Mouse (Mus musculus) midbrain, embryonic 14.5 days (tissue): Measurements from ENCODE around the gene Hoxc13. TPM values are rescaled to one million over a fixed set of nuclear protein-coding genes. Genes with fewer than 3 reads are reported as not detected.

Source experiments
- ATAC-seq: fragments of 200-750 bp; cut with Nextera tagmentation; 2 replicates; pipeline ENCODE4 v1.8.0; 2017; ENCODE audit warnings: moderate number of reproducible peaks, moderate library complexity; ENCODE audit not compliant: low FRiP score, low TSS enrichment
- DNase-seq: peaks from one replicate; pipeline ENCODE4 v3.0.0-alpha.2; 2015
- H3K27ac ChIP-seq: fragments of 300-500 bp; sonication (generic); replicated peaks from 2 replicates; pipeline ENCODE4 v1.5.1; 2014; ENCODE audit warnings: mild to moderate bottlenecking, low read depth, low read length, moderate library complexity
- H3K27me3 ChIP-seq: fragments of 300-500 bp; sonication (generic); 2 replicates; pipeline ENCODE4 v1.6.1; 2014; ENCODE audit warnings: low read length, control low read depth, mixed read lengths; ENCODE audit not compliant: control insufficient read depth, insufficient read depth
- H3K36me3 ChIP-seq: fragments of 300-500 bp; sonication (generic); 2 replicates; pipeline ENCODE4 v1.6.1; 2014; ENCODE audit warnings: low read length, control low read depth; ENCODE audit not compliant: control insufficient read depth, insufficient read depth
- H3K4me1 ChIP-seq: fragments of 300-500 bp; sonication (generic); 2 replicates; pipeline ENCODE4 v1.6.1; 2014; ENCODE audit warnings: mild to moderate bottlenecking, antibody characterized with exemption, low read length, control low read depth; ENCODE audit not compliant: control insufficient read depth, insufficient read depth
- H3K4me2 ChIP-seq: fragments of 300-500 bp; sonication (generic); 2 replicates; pipeline ENCODE4 v1.6.1; 2014; ENCODE audit warnings: mild to moderate bottlenecking, low read length, moderate library complexity
- H3K4me3 ChIP-seq: fragments of 300-500 bp; sonication (generic); replicated peaks from 2 replicates; pipeline ENCODE4 v1.5.1; 2014; ENCODE audit warnings: low read depth, low read length
- H3K9ac ChIP-seq: fragments of 300-500 bp; sonication (generic); replicated peaks from 2 replicates; pipeline ENCODE4 v1.6.1; 2014; ENCODE audit warnings: mild to moderate bottlenecking, low read length, moderate library complexity
- H3K9me3 ChIP-seq: fragments of 300-500 bp; sonication (generic); 2 replicates; pipeline ENCODE4 v1.6.1; 2016; ENCODE audit warnings: low read length, control low read depth, mixed read lengths; ENCODE audit not compliant: control insufficient read depth
- WGBS: fragments of 180-500 bp; shearing (Covaris S2); extraction: QIAGEN DNeasy Blood & Tissue Kit; methylation state at CpG from one replicate; pipeline ENCODE4 v1.1.7; 2014; 5-methylcytosine and 5-hydroxymethylcytosine counted together
- polyA plus RNA-seq: library from polyadenylated mRNA; unstranded; fragments of >200 nt; fragmentation: Nextera tagmentation; extraction: Ambion mirVana; gene quantifications from 2 replicates; pipeline ENCODE4 v1.2.1, GENCODE M21; 2014

Gene Hoxc13
- polyA plus RNA-seq, 1 experiment from 2014 or later: not detected

DNA sequence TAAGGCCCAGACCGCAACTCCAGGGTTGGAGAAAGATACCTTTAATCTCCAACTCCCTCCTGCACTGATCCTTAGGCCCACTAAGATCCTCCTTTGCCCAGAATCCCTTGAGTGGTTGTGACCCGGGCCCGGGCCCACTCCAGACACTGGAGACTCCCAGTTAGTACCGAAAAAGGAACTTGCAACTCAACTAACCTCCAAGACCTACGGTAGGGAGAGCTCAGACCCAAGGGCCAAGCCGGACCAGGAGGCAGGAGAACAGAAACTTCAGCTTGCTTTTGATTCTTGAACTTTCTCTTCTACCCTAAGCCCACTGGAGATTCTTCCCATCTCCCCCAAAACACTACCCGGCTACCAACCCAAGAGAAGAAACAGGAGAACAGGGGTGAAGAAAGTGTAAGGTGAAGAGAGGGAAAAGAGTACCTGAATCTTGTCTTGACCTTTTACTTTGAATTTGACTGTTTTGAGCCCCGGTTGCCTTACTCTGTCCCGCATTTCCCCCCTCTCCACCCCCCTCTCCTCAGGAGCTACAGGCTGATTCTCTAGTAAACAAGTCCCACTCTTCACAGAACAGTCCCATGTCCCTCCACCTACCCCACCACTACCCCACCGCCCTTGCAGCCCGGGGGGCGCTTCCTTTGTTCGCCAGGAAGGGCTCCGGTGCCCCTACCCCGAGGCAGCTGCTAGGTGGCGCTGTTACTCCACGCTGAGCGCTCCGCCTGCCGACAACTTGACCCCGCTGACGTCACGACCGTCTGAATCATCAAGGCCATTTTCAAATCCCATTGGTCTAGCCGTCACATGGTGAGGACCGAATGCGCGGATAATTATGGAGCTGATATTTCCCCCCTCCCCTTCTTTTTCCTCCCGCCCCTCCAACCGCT, 45.2 kb downstream of the Hoxc13 start:
- Histone ChIP-seq H3K27ac (no peak overlapping the region), H3K9me3 (no peaks in the 10 kb centered on the region), H3K4me3 (no peak overlapping the region), H3K4me2 (no peak overlapping the region), H3K9ac (no peak overlapping the region), H3K4me1 (no peaks in the 10 kb centered on the region), H3K36me3 (no peaks in the 10 kb centered on the region), H3K27me3 (peaks cover 97% of the 10 kb centered on the region)
- 3% methylated on average over 29 of the region's 30 CpGs for WGBS
- ATAC-seq (peak; percentile 48; the same call in 1 of the 2 replicates), DNase-seq (peak; percentile 81)

DNA sequence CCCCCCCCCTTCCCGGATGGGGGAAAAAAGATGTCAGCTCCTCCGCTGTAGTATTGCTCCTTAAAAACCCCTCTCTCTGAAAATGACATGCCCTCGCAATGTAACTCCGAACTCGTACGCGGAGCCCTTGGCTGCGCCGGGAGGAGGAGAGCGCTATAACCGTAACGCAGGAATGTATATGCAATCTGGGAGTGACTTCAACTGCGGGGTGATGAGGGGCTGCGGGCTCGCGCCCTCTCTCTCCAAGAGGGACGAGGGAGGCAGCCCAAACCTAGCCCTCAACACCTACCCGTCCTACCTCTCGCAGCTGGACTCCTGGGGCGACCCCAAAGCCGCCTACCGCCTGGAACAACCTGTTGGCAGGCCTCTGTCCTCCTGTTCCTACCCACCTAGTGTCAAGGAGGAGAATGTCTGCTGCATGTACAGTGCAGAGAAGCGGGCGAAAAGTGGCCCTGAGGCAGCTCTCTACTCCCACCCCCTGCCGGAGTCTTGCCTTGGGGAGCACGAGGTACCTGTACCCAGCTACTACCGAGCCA, 45.9 kb downstream of the Hoxc13 start, which contains the start of gene Hoxc10:
Hoxc10 (plus strand) TSS at position 21 of the 536 bp plus-strand sequence.
- no peak within 1 kb of the TSS for H3K4me3 ChIP-seq
- no peaks in the 10 kb centered on the region for H3K4me1 ChIP-seq
- no peak for DNase-seq
- H3K27ac ChIP-seq: no peak within 1 kb of the TSS
- H3K9ac ChIP-seq: no peak within 1 kb of the TSS
- no peaks in the 10 kb centered on the region for H3K9me3 ChIP-seq
- ATAC-seq: no peak
- 5% methylated on average over 27 of the region's 27 CpGs for WGBS
- peaks cover 97% of the 10 kb centered on the region for H3K27me3 ChIP-seq
- no peaks in the 10 kb centered on the region for H3K36me3 ChIP-seq
- no peak within 1 kb of the TSS for H3K4me2 ChIP-seq

DNA sequence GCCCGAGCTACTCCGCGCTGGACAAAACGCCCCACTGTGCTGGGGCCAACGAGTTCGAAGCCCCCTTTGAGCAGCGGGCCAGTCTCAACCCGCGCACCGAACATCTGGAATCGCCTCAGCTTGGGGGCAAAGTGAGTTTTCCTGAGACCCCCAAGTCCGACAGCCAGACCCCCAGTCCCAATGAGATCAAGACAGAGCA, 46.3 kb downstream of the Hoxc13 start, which contains the start of gene Hoxc5:
Hoxc5 (plus strand) TSS at position 132 of the 199 bp plus-strand sequence.
- Histone ChIP-seq H3K36me3 (no peaks in the 10 kb centered on the region), H3K4me2 (no peak within 1 kb of the TSS), H3K4me1 (no peaks in the 10 kb centered on the region), H3K9me3 (no peaks in the 10 kb centered on the region), H3K27ac (no peak within 1 kb of the TSS), H3K9ac (no peak within 1 kb of the TSS), H3K4me3 (no peak within 1 kb of the TSS), H3K27me3 (peaks cover 99% of the 10 kb centered on the region)
- WGBS: 5% methylated on average over 12 of the region's 12 CpGs
- ATAC-seq: no peak
- no peak for DNase-seq

DNA sequence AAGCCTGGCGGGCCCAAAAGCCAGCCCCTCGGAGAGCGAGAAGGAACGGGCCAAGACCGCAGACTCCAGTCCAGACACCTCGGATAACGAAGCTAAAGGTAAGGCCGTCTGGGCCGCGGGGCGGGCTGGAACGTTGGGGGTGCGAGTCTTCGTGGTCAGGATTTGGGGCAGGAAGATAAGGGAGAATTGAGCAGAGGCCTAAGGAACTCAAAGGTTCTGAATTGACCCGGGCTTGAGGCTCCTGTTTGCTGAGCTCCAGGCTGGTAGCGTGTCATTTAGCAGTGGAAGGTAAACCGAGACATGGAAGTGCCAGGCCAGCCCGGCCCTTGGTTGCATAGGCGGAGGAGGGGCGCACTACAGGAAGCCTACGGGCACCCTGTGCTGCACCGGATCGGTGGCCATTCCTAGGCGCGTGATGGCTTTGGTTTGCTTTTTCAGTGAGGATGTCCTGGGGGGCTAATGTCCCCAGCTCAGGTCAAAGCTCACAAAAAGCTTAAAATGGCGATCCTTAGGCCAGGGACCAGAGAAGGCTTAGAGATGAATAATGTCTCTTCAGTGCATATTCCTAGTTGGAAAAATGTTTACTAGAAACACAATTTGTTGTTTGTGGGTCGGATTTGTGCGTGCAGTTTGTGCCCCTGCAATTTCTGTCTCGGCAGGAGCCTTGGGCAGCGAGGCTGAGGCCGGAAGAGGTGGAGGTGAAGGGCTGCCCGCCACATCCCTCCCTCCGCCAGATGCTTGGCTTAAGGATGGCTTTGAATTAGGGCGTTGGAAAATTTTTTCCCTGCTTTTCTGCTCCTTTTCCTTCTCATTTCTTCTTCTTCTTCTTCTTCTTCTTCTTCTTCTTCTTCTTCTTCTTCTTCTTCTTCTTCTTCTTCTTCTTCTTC, 46.9 kb downstream of the Hoxc13 start:
- 2% methylated on average over 34 of the region's 34 CpGs for WGBS
- Histone ChIP-seq H3K4me1 (no peaks in the 10 kb centered on the region), H3K36me3 (no peaks in the 10 kb centered on the region), H3K27me3 (peaks cover 99% of the 10 kb centered on the region), H3K4me3 (no peak overlapping the region), H3K27ac (no peak overlapping the region), H3K9me3 (no peaks in the 10 kb centered on the region), H3K4me2 (no peak overlapping the region), H3K9ac (no peak overlapping the region)
- ATAC-seq: no peak
- no peak for DNase-seq

DNA sequence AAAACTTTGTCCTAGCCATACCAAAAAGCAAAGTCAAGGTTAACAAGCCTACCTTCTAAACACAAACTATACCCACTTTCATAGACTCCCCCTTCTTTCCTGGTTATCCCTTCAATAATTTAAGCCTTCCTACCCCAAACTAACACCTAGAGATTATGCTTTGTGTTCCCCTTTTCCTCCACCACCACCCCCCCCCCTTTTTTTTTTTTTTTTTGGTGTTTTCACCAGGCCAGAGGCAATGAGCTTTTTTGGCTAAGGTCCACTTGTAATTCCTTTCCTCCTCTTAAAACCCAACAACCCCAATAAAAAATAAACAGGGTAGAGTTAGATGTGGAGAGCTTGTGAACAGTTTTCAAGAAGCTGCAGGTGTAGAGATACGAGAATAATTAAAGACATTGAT, 48.4 kb downstream of the Hoxc13 start:
- no peak for DNase-seq
- Histone ChIP-seq H3K9ac (no peak overlapping the region), H3K4me1 (no peaks in the 10 kb centered on the region), H3K4me2 (no peak overlapping the region), H3K36me3 (no peaks in the 10 kb centered on the region), H3K4me3 (no peak overlapping the region), H3K9me3 (no peaks in the 10 kb centered on the region), H3K27me3 (peaks cover 99% of the 10 kb centered on the region), H3K27ac (no peak overlapping the region)
- 38% methylated on average over 1 of the region's 1 CpGs for WGBS
- ATAC-seq: no peak

DNA sequence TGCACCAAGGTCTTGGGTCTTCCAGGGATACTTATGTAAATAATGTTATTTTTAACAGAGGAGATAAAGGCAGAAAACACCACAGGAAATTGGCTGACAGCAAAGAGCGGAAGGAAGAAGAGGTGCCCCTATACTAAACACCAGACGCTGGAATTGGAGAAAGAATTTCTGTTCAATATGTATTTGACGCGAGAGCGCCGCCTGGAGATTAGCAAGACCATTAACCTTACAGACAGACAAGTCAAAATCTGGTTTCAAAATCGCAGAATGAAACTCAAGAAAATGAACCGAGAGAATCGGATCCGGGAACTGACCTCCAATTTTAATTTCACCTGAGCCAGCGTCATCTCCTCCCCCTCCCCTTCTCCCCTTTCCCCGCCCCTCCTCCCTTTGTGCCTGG, 49.8 kb downstream of the Hoxc13 start:
- DNase-seq (peak; percentile 71), ATAC-seq (no peak)
- Histone ChIP-seq H3K4me2 (no peak overlapping the region), H3K4me1 (no peaks in the 10 kb centered on the region), H3K27me3 (peaks cover 99% of the 10 kb centered on the region), H3K9ac (no peak overlapping the region), H3K36me3 (no peaks in the 10 kb centered on the region), H3K27ac (no peak overlapping the region), H3K4me3 (no peak overlapping the region), H3K9me3 (no peaks in the 10 kb centered on the region)
- WGBS: 1% methylated on average over 12 of the region's 12 CpGs

DNA sequence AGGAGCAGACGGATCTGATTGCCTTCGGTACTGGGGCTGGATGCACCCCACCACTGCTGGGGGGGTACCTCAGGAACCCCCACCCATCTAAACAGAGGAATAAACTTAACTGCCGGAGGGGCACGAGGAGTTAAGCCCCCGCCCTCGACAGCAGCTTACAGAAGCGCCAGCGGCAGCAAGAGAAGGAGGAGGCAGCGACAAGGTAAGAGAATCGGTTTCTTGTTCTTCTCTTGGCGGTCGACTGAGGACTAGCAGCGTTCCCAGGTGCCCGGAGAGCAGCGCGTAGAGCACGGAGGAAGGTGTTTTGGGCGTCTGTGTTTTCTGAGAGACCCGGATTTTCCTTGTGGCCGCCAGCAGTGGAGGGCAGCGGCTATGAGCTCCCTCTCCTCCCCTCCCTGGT, 51.4 kb downstream of the Hoxc13 start:
- Histone ChIP-seq H3K27ac (no peak overlapping the region), H3K4me2 (no peak overlapping the region), H3K4me1 (no peaks in the 10 kb centered on the region), H3K9me3 (no peaks in the 10 kb centered on the region), H3K4me3 (no peak overlapping the region), H3K9ac (no peak overlapping the region), H3K36me3 (no peaks in the 10 kb centered on the region), H3K27me3 (peaks cover 98% of the 10 kb centered on the region)
- ATAC-seq (no peak), DNase-seq (no peak)
- WGBS: under 1% methylated on average over 21 of the region's 21 CpGs

DNA sequence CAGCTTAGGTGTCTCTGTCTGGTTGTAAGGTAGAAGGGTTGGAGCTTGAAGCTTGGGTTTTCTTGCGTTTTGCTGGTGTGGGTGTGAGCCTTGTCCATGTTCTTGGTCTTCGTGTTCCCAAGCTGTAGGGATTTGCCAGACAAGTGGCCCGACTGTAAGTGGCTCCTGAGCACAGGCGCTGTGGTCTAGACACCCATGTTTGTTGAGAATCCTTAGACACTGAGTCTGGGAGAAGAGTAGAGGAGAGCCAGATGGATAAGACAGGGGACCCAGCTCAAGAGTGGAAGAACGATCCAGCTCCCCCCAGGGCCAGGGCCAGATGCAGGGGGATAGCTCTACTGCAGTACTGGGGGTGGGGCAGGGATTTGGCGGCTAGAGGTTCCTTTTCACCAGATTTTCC, 51.9 kb downstream of the Hoxc13 start:
- DNase-seq (no peak), ATAC-seq (no peak)
- Histone ChIP-seq H3K9ac (no peak overlapping the region), H3K4me3 (no peak overlapping the region), H3K27ac (no peak overlapping the region), H3K27me3 (peaks cover 98% of the 10 kb centered on the region), H3K9me3 (no peaks in the 10 kb centered on the region), H3K4me2 (no peak overlapping the region), H3K4me1 (no peaks in the 10 kb centered on the region), H3K36me3 (no peaks in the 10 kb centered on the region)
- 2% methylated on average over 6 of the region's 6 CpGs for WGBS
